Mouse (Mus musculus) ES-Bruce4 (cell line): ENCODE results near the gene Sh3rf1. TPM values are rescaled to one million over a fixed set of nuclear protein-coding genes. Genes with fewer than 3 reads are reported as not detected.

Source experiments
- H3K27ac ChIP-seq: 2 replicates; pipeline ENCODE4 v1.5.1; 2012; ENCODE audit warnings: low read length, inconsistent platforms; ENCODE audit not compliant: insufficient read depth
- H3K27me3 ChIP-seq: 2 replicates; pipeline ENCODE4 v1.6.1; 2012; ENCODE audit warnings: mild to moderate bottlenecking, low read length, inconsistent platforms; ENCODE audit not compliant: control insufficient read depth, poor library complexity, insufficient read depth, severe bottlenecking
- H3K36me3 ChIP-seq: 2 replicates; pipeline ENCODE4 v1.6.1; 2012; ENCODE audit warnings: inconsistent platforms, mild to moderate bottlenecking, low read length, moderate library complexity; ENCODE audit not compliant: control insufficient read depth, poor library complexity, insufficient read depth, severe bottlenecking
- H3K4me1 ChIP-seq: one replicate; pipeline ENCODE4 v1.8.1; 2011; ENCODE audit warnings: low read length; ENCODE audit not compliant: control insufficient read depth, insufficient read depth
- H3K4me3 ChIP-seq: 2 replicates; pipeline ENCODE4 v1.5.1; 2011; ENCODE audit warnings: low read depth, mild to moderate bottlenecking, low read length
- H3K9ac ChIP-seq: 2 replicates; pipeline ENCODE4 v1.6.1; 2012; ENCODE audit warnings: low read depth, mild to moderate bottlenecking, inconsistent platforms; ENCODE audit not compliant: poor library complexity, severe bottlenecking
- H3K9me3 ChIP-seq: replicated peaks from 2 replicates; pipeline ENCODE4 v1.6.1; 2012; ENCODE audit warnings: mild to moderate bottlenecking, low read length, inconsistent platforms; ENCODE audit not compliant: control insufficient read depth, poor library complexity, insufficient read depth, severe bottlenecking
- CTCF ChIP-seq: IDR thresholded peaks from one replicate; pipeline ENCODE4 v1.8.1; 2011; ENCODE audit warnings: low read depth, low read length
- EP300 ChIP-seq: IDR thresholded peaks from 2 replicates; pipeline ENCODE4 v1.6.1; 2011; ENCODE audit warnings: low read depth, low read length; ENCODE audit not compliant: insufficient read depth
- POLR2A ChIP-seq: IDR thresholded peaks from one replicate; pipeline ENCODE4 v1.8.1; 2011; ENCODE audit warnings: low read length; ENCODE audit not compliant: insufficient read depth
- polyA plus RNA-seq: library from polyadenylated mRNA; stranded (reverse); fragments of >200 nt; gene quantifications from 2 replicates; pipeline ENCODE4 v1.2.4, GENCODE M21; 2011; ENCODE audit warnings: low read depth; ENCODE audit not compliant: missing spikeins, insufficient read depth, insufficient read length

The Sh3rf1 gene
- polyA plus RNA-seq, 1 experiment, result 19.0 TPM

- H3K36me3 ChIP-seq, result no peaks in the 10 kb centered on the region
- no peak overlapping the region for H3K9ac ChIP-seq
- H3K9me3 ChIP-seq, result no peaks in the 10 kb centered on the region
- TF ChIP-seq POLR2A, result no peak
- no peak for TF ChIP-seq CTCF
- no peak for TF ChIP-seq EP300
- no peaks in the 10 kb centered on the region for H3K27me3 ChIP-seq
- no peak overlapping the region for H3K27ac ChIP-seq
- H3K4me3 ChIP-seq, result no peak overlapping the region
- no peaks in the 10 kb centered on the region for H3K4me1 ChIP-seq
Observed at GRCm38 (mm10) chr8:61282303-61283168, 58.9 kb downstream of the Sh3rf1 start.

GRCm38 (mm10) chr8:61283169-61284081 lies 59.8 kb downstream of the Sh3rf1 start:
- Histone ChIP-seq H3K27ac (no peak overlapping the region), H3K4me1 (no peaks in the 10 kb centered on the region), H3K36me3 (no peaks in the 10 kb centered on the region), H3K4me3 (no peak overlapping the region), H3K9me3 (no peaks in the 10 kb centered on the region), H3K9ac (no peak overlapping the region), H3K27me3 (no peaks in the 10 kb centered on the region)
- no peak for TF ChIP-seq CTCF
- TF ChIP-seq EP300, result no peak
- TF ChIP-seq POLR2A, result no peak

- no peak overlapping the region for H3K4me3 ChIP-seq
- H3K36me3 ChIP-seq, result no peaks in the 10 kb centered on the region
- no peaks in the 10 kb centered on the region for H3K27me3 ChIP-seq
- no peak for TF ChIP-seq POLR2A
- TF ChIP-seq CTCF, result no peak
- no peak for TF ChIP-seq EP300
- no peaks in the 10 kb centered on the region for H3K9me3 ChIP-seq
- H3K27ac ChIP-seq, result no peak overlapping the region
- H3K4me1 ChIP-seq, result no peaks in the 10 kb centered on the region
- H3K9ac ChIP-seq, result no peak overlapping the region
Observed at GRCm38 (mm10) chr8:61285896-61286295, 62.2 kb downstream of the Sh3rf1 start.

GRCm38 (mm10) chr8:61286394-61286793 lies 62.7 kb downstream of the Sh3rf1 start:
- Histone ChIP-seq H3K9ac (no peak overlapping the region), H3K27me3 (no peaks in the 10 kb centered on the region), H3K36me3 (no peaks in the 10 kb centered on the region), H3K4me3 (no peak overlapping the region), H3K27ac (no peak overlapping the region), H3K9me3 (no peaks in the 10 kb centered on the region), H3K4me1 (no peaks in the 10 kb centered on the region)
- TF ChIP-seq POLR2A (no peak), CTCF (no peak), EP300 (no peak)

GRCm38 (mm10) chr8:61286795-61287385 lies 63.2 kb downstream of the Sh3rf1 start:
- Histone ChIP-seq H3K9me3 (no peaks in the 10 kb centered on the region), H3K36me3 (no peaks in the 10 kb centered on the region), H3K4me1 (no peaks in the 10 kb centered on the region), H3K27me3 (no peaks in the 10 kb centered on the region), H3K4me3 (no peak overlapping the region), H3K27ac (no peak overlapping the region), H3K9ac (no peak overlapping the region)
- TF ChIP-seq CTCF, result no peak
- no peak for TF ChIP-seq EP300
